Mouse (Mus musculus): Measurements from ENCODE around the gene Klhl33.
"Not testable (repeated sequence)": the region's sequence is repeated elsewhere in the genome, so short reads cannot be mapped to it uniquely, and the experiment has no call there.

Klhl33 gene

DNA sequence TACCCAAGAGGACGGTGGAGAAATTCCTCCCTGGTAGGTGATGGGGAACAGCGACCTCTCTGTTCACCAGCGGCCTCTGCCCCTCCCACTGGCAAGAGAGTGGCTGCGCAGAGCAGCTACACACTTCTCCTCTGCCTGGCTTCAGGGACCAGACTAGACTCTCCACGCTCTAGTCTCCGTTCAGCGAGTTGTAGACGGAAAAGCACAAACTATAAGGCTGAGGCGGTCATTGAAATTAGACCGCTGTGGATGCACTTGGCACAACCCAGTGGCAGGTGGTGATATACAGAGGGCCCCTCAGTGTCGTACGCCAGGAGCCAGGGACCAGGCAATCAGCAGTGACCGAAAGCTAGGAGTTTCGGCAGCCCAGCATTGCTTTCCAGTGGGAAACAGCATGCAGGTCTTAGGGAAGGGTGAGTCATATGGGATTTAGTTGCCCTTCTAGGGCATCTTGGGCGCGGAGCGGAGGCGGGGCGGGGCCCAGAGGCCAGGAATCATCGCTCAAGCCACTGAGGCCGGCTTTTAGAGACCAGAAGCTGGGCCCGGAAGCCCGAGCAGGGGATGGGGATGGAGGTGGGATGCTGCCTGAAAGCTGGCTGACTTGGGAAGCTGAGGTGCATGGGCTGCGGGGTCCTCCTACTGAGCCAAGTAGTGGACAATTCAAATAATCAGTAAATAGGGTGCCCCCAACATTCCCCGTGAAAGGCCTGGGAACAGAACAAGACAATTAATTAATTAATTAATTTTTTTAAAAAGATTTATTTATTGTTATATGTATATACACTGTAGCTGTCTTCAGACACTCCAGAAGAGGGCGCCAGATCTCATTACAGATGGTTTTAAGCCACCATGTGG, 6.9 kb upstream of the Klhl33 start:
- peak; percentile 64 for DNase-seq

DNA sequence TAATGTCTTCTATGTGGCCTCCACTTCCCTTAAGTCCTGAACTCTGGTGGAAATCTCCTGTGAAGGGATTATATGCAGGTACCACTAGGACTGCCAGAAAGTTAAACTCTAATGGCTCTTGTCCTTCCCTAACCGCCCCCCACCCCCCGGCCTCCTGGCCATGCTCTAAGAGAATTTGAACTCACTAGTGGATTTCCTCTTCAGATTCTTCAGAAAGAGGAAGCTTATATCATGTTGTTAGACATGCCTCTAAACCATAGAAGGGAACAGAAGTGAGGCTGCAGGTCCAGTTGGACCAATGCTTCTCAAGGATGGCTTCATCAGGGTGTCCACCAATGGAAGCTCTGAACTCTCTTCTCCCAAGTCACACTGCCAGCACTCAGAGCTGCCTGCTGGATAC, 685 bp upstream of the Klhl33 start:
- DNase-seq = not testable (repeated sequence)

DNA sequence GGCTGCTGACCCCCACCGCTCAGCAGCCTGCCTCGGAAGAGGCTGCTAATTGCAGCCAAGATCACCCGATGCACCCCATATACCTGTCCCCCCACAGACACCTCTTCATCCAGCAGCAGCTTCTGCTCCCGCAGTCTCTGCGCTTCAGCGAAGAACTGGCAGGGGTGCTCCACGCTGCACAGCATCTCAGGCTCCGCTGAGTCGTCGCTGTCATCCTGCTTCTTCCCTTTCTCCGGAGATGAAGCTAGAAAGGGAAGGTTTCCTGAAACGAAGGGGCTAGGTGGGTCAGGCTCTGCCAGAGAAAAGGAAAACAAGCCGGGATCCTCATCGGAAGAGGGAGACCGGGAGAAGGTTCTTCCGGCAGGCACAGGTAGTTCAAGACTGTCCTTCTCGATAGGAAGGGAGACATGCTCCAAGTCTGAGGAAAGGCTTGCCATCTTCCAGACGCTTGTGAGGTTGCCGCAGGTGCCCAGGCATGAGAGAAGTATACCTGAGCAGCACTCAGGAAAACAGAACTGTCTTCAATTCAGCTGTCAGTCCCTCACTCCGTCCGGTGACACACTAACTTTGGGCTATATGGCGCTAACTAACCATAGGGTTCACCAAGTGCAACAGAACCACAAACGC, 447 bp downstream of the Klhl33 start:
- DNase-seq = peak; percentile 66

DNA sequence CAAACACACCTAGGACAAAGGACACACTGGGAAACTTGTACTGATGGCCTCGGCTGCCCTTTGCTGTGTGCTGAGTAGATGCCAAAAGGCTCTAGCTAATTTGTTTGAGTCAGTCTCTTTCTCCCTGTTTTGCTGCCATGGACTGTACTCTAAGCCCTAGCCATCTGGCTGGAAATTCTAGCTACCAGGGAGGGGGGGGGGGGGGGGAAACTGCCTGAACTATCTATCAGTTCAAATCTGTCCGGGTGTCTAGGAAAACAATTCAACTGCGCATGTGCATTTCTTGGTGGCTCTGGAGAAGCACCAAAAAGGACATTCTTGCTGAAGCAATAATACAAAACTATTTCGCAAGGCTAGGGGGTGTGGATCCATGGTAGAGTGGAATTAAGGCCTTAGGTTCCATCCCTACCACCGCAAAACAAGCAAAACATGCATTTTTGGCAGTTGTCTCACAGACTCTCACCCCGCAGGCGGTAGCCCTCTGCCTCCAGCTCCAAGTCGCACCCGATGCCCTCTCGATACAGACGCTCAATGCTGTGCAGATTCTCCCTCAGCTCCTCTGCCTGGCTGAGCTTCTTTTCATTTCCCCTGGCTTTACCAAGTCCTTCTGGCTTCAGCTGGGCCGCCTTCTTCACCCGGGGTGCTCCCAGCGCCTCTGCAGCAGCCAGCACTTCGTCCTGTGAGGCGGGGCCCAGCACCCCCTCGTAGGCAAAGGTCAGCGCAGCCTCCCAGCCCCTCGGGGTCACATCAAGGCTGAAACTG, 1.1 kb downstream of the Klhl33 start:
- peak; percentile 71 for DNase-seq

DNA sequence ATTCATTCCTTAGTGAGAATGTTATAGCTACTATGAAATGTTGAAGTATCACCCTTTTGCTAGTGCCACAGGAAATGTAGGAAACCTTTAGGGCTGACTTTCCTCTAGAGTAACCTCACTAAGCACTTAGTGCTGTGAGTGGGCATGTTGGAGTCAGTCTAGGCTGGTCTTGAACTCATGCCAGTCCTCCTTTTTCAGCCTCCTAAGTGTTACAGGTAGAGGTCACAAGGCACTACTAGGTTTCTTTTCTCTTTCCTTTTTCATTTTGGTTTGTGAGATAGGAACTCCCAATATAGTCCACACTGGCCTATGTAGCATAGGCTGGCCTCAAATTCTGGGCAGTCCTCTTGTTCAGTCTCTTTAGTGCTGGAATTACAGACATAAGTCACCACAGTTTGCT, 1.9 kb downstream of the Klhl33 start:
- peak; percentile 37 for DNase-seq

DNA sequence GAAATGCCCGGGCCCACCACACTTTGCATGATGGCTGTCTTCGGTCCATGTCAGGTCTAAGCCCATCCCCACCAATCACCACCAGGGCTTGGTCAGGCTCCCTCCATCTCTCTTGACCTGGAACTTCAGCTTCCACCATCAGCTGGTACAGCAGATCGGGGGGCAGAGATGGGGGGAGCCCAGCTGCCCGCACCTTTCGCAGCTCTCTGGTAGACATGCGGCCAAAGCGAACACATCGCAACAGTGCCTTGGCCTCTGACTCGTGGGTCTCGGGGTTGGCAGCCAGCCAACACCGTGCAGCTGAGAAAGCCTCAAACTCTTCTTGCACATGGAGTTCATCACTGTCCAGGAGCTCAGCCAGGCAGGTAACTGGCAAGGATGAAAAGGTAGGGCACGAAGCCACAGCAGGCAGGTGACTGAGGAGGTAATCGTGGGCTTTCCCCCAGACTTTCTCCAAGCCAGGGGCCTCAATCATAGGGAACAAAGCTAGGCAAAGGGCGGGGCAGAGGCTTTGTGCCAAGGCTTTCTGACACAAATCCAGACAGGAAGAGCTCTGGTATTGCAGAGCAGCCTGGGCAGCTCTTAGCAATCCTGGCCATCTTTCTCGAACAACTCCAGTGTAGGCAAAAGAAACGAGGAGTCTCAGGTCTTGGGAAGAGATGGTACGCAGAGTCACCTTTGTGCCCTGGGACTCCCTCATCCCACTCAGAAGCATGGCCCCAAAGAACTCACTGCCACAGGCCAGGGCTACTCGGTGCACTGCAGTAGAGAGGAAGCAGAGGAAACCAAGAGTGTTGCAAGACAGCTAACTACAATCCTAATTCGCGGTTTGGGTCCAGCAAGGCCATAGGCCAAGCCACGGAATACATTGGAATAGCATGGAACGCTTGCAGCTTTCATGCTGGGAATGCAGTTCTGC, 4.5 kb downstream of the Klhl33 start:
- no peak for DNase-seq

DNA sequence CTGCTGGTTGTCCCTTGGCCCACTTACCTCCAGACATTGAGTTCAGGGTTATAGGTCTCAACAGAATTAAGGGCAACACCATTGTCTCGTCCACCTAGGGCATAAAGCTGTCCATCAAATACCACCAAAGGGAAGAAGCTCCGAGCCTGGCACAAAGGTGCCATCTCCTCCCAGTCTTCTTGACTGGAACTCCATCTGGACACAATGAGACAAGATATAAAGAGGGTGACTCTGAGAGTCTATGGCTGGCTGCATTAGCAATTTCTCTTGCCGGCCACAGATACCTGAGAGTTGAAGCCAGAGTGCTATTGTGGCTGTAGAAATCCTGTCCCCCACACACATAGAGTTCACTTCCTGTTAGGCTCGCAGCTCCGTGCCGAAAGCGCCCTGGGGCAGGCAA, 5.2 kb downstream of the Klhl33 start:
- no peak for DNase-seq

DNA sequence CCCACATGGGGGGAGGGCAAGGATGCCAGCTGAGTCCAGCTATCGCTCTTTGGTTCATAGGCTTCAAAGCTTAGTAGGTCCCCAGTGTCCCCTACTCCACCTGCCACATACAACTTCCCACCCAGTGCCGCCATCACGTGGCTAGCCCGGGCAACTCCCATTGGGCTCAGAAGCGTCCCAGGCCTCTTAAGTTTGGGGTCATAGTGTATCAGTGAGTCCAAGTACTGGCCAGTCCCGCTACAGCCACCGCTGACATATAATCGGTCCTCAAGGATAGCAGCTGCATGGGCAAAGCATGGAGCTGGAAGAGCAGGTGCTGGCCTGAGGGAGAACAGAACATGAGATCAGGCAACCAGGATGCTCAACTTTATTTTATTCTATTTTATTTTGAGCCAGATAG, 5.7 kb downstream of the Klhl33 start:
- no peak for DNase-seq

DNA sequence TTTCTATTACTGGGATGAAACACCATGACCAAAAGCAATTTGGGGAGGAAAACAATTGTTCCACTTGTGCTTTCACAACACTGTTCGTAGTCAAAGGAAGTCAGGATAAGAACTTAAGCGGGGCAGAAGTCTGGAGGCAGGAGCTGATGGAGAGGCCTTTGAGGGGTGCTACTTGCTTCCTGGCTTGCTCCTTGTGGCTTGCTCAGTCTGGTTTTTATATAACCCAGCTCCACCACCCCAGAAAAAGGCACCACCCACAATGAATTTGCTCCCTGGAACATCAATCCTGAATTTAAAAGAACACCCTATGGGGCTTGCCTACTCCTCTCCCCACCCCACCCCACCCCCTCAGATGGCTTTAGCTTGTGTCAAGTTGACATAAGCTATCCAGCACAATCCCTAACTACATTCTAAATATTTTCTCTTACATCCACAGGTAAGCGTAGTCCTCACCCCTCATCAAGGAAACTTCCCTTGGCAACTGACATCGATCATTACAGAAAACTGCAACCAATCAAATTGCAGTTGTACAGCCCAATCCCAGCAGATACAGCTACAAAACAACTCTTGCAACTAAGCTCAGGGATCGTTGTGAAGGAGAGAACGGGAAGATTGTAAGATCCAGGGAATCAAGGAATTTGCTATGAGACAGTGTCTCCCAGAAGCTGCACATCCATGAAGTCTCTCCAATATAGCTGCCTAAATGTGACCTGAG, 20.9 kb downstream of the Klhl33 start:
- no peak for DNase-seq

DNA sequence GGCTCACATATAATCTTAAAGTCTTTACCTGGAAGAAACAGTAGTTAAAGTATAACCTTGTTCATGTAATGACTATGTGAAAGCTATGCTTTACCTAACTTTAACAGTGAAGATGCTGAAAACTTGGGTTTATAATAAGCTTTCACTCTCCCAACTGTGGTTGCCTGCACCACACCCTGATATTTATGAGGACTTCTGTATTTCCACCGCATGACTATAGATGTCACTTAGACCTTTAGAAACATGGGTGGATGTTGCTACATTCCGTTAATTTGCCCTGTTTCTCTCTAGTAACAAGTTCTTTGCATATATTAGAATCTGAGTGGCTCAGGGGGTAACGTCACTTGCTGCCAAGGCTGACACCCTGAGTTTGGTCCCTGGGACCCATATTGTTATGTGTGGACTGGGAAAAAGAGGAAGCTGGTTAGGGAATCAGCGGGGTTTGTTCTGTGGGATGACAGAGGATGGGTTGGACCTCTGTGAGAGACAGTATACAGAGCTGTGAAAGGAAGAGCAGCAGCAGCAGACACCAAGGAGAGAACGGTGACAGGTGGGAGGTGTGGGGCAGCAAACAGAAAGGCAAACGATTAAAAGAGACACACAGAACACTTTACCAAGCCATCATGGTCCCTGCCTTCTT, 21.6 kb downstream of the Klhl33 start:
- DNase-seq = no peak

DNA sequence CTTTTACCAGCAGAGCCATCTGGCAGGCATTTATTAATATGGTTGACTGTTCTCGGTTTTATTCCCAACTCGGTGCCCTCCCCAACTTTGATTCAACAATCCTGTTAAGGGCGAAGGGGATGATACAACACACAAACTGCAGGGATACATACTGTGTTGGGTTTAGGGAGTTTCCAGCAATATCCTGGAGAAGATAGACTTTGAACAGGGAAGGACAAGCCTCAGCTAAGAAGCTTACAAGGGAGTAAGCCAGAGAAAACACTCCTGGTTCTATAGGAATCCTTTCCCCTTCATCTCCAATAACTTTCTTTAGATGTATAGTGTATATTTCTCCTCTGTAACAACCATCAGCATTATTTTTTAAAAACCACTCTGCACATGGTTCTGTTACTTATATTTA, 22.1 kb downstream of the Klhl33 start:
- DNase-seq = no peak

DNA sequence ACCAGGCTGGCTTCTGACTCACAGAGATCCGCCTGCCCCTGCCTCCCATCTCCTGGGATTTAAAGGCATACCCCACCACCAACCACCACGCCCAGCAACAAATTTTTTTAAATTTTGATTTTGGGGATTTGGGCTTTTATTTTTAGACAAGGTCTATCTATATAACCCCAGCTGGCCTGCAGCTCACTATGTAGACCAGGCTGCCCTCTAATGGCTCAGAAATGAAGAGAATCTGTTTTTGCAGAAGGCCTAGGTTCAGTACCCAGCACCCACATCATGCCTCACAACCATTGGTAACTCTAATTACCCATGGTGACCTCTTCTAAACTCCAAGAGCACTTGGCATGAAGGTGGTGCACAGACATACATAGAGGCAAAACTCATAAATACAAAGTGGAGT, 26.0 kb downstream of the Klhl33 start:
- no peak for DNase-seq

DNA sequence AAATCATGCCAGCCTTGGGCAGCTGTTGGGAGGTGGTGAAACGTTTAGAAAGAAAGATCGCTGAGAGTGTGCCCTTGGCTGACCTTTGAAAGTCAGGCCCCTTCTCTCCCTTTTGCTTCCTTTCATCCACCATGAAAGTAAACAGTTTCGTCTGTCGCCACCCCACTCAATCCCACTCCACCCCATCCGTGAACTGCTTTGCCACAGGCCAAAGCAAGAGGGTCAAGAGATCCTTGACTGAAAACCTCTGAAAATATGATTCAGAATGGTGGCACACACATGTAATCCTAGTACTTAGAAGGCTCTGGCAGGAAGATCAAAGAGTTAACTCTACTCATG, 26.5 kb downstream of the Klhl33 start:
- DNase-seq = no peak

DNA sequence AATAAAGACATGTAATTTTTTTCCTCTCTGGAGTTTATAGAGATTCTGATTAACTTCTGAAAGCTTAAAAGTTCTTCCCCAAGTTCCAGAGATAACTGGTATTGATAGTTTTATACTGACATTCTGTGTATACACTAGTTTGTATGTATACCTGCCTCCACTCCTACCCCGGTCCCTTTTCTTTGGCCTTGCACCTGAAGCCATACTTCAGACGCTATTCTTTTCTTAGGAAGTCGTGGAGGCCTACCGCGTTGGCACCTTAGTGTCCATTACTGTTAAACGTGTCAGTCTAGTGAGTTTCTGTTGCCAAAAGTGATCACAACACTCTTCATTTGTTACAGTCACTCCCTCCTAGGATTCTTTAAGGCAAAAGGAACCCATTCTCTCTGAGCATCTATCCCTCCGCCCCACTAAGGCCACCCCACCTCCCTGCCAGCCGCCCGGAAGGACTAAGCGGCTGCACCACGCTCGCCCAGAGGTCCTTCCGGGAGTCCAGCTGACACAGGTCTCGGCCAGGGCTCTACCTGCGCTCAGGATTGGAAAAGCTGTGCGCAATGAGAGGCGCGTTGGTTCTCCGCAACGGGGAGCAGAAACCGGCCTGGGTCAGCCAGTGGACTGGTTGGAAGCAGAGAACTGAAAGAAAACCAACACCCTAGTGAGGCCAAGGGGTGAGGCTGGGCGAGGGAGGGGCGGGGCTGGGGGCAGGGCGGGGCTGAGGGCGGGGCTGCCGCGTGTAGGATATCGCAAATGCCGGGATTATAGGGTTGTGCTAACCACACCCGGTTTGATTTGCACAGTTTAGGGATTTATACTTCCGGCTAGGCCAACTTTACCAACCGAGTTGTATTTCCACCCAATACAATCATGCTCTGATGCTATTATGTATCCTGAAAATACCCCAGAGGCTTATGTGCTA, 27.2 kb downstream of the Klhl33 start, which contains the start of gene Tep1:
Gene Tep1, minus strand, starts transcription at position 672 of the 916 bp plus-strand sequence.
- peak; percentile 79 for DNase-seq

DNA sequence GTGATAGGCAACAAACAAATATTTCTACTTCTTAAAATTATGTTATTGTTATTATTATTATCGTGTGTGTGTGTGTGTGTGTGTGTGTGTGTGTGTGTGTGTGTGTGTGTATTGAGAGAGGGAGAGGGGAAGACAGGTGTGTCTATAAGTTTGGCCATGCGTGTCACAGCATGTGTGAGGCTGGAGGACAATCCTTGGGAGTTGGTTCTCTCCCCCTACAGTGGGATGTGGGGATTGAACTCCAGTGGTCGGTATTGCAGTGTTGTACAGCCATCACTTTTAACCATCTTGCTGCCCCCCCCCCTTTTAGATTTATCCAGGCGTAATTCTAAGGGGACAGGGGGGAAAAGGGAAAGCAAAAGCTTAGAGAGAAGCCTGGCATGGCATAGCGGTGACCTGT, 28.7 kb downstream of the Klhl33 start:
- DNase-seq = no peak

DNA sequence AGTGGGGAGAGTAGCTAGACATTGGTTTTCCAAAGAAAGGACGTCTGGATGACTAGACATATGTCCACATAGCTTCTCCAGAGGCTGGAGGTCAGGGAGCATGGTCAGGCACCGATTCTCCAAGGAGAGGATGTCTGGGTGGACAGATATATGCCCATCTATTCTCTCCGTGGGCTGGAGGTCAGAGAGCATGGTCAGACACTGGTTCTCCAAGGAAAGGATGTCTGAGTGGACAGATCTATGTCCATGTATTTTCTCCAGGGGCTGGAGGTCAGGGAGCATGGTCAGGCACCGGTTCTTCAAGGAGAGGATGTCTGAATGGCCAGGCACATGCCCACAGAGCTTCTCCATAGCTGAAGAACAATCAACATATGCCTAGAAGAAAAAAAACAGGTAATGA, 29.1 kb downstream of the Klhl33 start:
- no peak for DNase-seq

DNA sequence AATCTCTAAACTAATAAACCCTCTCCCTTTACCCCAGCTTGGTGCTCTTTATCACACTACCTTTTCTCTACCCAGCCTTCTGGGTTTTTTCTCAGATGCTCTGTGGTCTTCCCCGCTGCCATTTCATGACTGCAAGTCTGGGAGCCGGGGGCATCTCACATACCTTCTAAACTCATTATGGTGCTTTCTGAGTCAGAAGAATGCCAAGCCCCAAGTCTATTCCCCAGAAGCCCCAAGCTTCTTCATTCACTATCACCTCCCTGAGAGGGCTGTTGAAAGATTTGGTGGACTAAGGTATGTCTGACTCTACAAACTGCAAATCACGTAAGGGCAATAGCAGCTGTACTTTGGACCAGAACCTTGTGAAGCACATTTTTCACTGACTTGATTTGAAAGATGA, 30.3 kb downstream of the Klhl33 start:
- no peak for DNase-seq

DNA sequence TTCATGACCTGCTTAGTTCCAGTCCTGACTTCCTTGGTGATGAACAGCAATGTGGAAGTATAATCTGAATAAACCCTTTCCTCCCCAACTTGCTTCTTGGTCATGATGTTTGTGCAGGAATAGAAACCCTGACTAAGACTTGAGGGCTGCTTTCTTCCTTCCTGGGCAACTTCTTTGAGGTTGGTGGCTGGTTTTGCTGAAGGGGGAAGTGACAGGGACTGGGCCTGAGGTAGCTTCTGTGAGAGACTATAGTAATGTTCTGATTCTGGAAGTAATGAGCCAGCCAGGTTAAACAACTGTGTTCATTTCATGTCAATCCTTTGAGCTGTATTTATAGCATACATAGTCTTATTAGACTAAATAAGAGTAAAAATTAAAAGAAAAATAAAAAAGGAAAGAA, 32.3 kb downstream of the Klhl33 start:
- DNase-seq = not testable (repeated sequence)

DNA sequence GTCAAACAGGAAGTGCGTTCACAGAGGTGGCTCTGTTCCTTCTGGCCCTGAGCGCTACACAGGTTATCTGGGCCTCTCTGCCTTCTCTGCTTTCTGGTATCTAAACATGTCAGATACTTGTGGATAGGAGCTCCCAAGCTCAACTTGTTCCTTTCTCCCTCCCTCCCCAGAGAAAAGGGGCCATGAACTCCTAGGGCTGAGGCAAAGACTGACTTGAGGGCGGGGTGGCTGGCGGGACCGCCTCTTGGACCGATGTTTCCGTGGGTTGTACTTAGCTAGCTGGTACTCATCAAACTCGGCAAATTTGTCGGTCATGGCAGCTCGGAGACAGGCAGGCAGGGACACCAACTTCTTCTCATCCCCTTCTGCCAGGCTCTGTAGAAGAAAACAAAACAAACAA, 34.7 kb downstream of the Klhl33 start:
- no peak for DNase-seq

DNA sequence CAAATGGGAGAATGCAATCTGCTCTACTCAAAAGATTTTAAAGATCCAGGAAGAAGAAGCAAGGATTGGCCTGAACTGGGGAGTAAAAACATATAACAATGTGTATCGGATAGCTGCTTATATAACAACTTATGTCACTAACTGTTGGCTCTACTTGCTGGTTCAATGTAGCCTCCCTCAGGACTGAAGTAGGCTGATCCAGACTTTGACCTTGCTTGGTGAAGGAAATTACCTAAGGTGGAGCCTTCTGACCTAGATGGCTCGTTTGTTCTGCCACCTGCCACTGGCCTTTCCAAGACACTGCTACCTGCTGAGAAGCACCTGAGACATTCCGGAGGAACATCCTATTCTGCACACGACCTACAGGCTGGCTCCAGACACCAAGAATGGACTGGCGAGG, 41.5 kb downstream of the Klhl33 start:
- DNase-seq = no peak
